ENCODE assay signal across 9 mouse cellular contexts in genomic region chr11:116672595-116672994, GRCm38 (mm10). TPM values are rescaled to one million over a fixed set of nuclear protein-coding genes. Genes with fewer than 3 reads are reported as not detected.
DNase-seq lines count a peak whose midpoint lies in the region; ATAC-seq lines count a peak whose summit lies in the region.
"Had no signal": no experiment of that assay in that cellular context is flagged by ENCODE, and none has a peak within 500 bp of the region (broad histone marks: within the 10 kb centered on the region; RNA-seq: fewer than 3 reads in every experiment).

No protein-coding gene starts in this region.

- H3K9me3 ChIP-seq in heart, embryonic 12.5 days (replicated peaks), result no peaks in the 10 kb centered on the region
- no peaks in the 10 kb centered on the region for H3K9me3 ChIP-seq in hindbrain, embryonic 13.5 days
- no peaks in the 10 kb centered on the region for H3K9me3 ChIP-seq in midbrain, embryonic 13.5 days

- DNase-seq in heart, postnatal 4 days, result no peak
- peak; percentile 58 for DNase-seq in adipocyte (ENCODE audit: low spot score)
- no peak for DNase-seq in left cerebral cortex, postnatal 36 days (ENCODE audit: low spot score in 2 of 2)
- DNase-seq in left cerebral cortex, postnatal 10 days (ENCODE audit: extremely low spot score in 1 of 2, low spot score in 2 of 2), result no peak
- DNase-seq in adrenal gland, postnatal 36 days, result no peak

- WGBS in heart, embryonic 12.5 days, result 18% methylated on average over 7 of the region's 7 CpGs
- WGBS in hindbrain, embryonic 13.5 days, result 16% methylated on average over 7 of the region's 7 CpGs
- WGBS in midbrain, embryonic 13.5 days, result 24% methylated on average over 7 of the region's 7 CpGs

- intact Hi-C loops in left cerebral cortex, postnatal 36 days (cut with DNase I), result no loop called here
- intact Hi-C loops in left cerebral cortex, postnatal 10 days (cut with DNase I), result no loop called here

- 0 out of 2 replicates have a peak overlapping the region, but pooled peaks have one; percentile 63 for H3K27ac ChIP-seq in heart, embryonic 12.5 days (ENCODE audit: poor library complexity, severe bottlenecking)
- H3K27ac ChIP-seq in hindbrain, embryonic 13.5 days, result no peak overlapping the region
- no peak overlapping the region for H3K27ac ChIP-seq in midbrain, embryonic 13.5 days

- H3K4me2 ChIP-seq in heart, embryonic 12.5 days, result peak overlapping the region; percentile 91
- peak overlapping the region; percentile 94 for H3K4me2 ChIP-seq in hindbrain, embryonic 13.5 days
- peak overlapping the region; percentile 91 for H3K4me2 ChIP-seq in midbrain, embryonic 13.5 days (replicated peaks)

- H3K4me3 ChIP-seq in heart, embryonic 12.5 days, result peak overlapping the region; percentile 70
- peak overlapping the region; percentile 84 for H3K4me3 ChIP-seq in hindbrain, embryonic 13.5 days
- H3K4me3 ChIP-seq in midbrain, embryonic 13.5 days (replicated peaks), result peak overlapping the region; percentile 82

- peaks cover 42% of the 10 kb centered on the region for H3K4me1 ChIP-seq in heart, embryonic 12.5 days (replicated peaks)
- H3K4me1 ChIP-seq in hindbrain, embryonic 13.5 days (replicated peaks), result peaks cover 60% of the 10 kb centered on the region
- peaks cover 44% of the 10 kb centered on the region for H3K4me1 ChIP-seq in midbrain, embryonic 13.5 days (replicated peaks)

- H3K36me3 ChIP-seq in heart, embryonic 12.5 days, result peaks cover 50% of the 10 kb centered on the region
- H3K36me3 ChIP-seq in hindbrain, embryonic 13.5 days, result peaks cover 47% of the 10 kb centered on the region
- peaks cover 48% of the 10 kb centered on the region for H3K36me3 ChIP-seq in midbrain, embryonic 13.5 days

- peak overlapping the region; percentile 92 for H3K9ac ChIP-seq in heart, embryonic 12.5 days
- peak overlapping the region; percentile 89 for H3K9ac ChIP-seq in hindbrain, embryonic 13.5 days
- peak overlapping the region; percentile 81 for H3K9ac ChIP-seq in midbrain, embryonic 13.5 days (replicated peaks)

- 0 out of 2 replicates have a peak, but pooled peaks cover 6% of the 10 kb centered on the region for H3K27me3 ChIP-seq in heart, embryonic 12.5 days (replicated peaks)
- no peaks in the 10 kb centered on the region for H3K27me3 ChIP-seq in hindbrain, embryonic 13.5 days
- no peaks in the 10 kb centered on the region for H3K27me3 ChIP-seq in midbrain, embryonic 13.5 days

- no peak for ATAC-seq in heart, embryonic 12.5 days (ENCODE audit: insufficient number of reproducible peaks, low FRiP score)
- no peak for ATAC-seq in hindbrain, embryonic 13.5 days (ENCODE audit: low FRiP score)
- ATAC-seq in midbrain, embryonic 13.5 days, result no peak

RNA-seq across cellular contexts. Expression of gene Cygb, which starts 18.5 kb away (rescaled TPM):
- polyA plus RNA-seq in heart, embryonic 12.5 days (2016; fragmentation: Nextera tagmentation; extraction: Ambion mirVana), result 1.3 and 1.4 TPM in 2 replicates
- 10 to 100 TPM; 46.2 to 57.9 TPM for total RNA-seq in heart, postnatal 4 days (2021)
- polyA plus RNA-seq in hindbrain, embryonic 13.5 days (2015; fragmentation: Nextera tagmentation; extraction: Ambion mirVana), result 16.4 and 18.1 TPM in 2 replicates
- polyA plus RNA-seq in midbrain, embryonic 13.5 days (2015; fragmentation: Nextera tagmentation; extraction: Ambion mirVana), result 8.8 TPM in 2 replicates
- 10 to 100 TPM; 44.2 TPM for total RNA-seq in left cerebral cortex, postnatal 36 days (2021)
- 10 to 100 TPM; 22.8 to 27.4 TPM for total RNA-seq in left cerebral cortex, postnatal 10 days (2021)
- 10 to 100 TPM; 25.0 to 36.5 TPM for total RNA-seq in adrenal gland, postnatal 36 days (2021)
- total RNA-seq: monocyte, adult 5-6 weeks had no signal

RNA-seq across cellular contexts. Expression of gene Prcd, which starts 19.3 kb away (rescaled TPM):
- 0.73 TPM in 1 of 2 replicates, not detected in the other for polyA plus RNA-seq in heart, embryonic 12.5 days (2016; fragmentation: Nextera tagmentation; extraction: Ambion mirVana)
- total RNA-seq in heart, postnatal 4 days (2021), result 1 to 10 TPM; 1.1 to 1.5 TPM
- 1.2 and 1.4 TPM in 2 replicates for polyA plus RNA-seq in hindbrain, embryonic 13.5 days (2015; fragmentation: Nextera tagmentation; extraction: Ambion mirVana)
- polyA plus RNA-seq in midbrain, embryonic 13.5 days (2015; fragmentation: Nextera tagmentation; extraction: Ambion mirVana), result 1.0 and 1.2 TPM in 2 replicates
- 1 to 10 TPM; 4.3 to 6.2 TPM for total RNA-seq in left cerebral cortex, postnatal 36 days (2021)
- total RNA-seq in left cerebral cortex, postnatal 10 days (2021), result 1 to 10 TPM; 1.7 to 3.3 TPM
- total RNA-seq in adrenal gland, postnatal 36 days (2021), result 10 to 100 TPM in 1 of 2 experiments, 1 to 10 TPM in 1; 9.6 to 14.1 TPM
- total RNA-seq: monocyte, adult 5-6 weeks had no signal

RNA-seq across cellular contexts. Expression of gene Rhbdf2, which starts 45.8 kb away (rescaled TPM):
- polyA plus RNA-seq in heart, embryonic 12.5 days (2016; fragmentation: Nextera tagmentation; extraction: Ambion mirVana), result 7.5 and 8.1 TPM in 2 replicates
- 10 to 100 TPM; 16.4 to 17.5 TPM for total RNA-seq in heart, postnatal 4 days (2021)
- 1.8 and 2.1 TPM in 2 replicates for polyA plus RNA-seq in hindbrain, embryonic 13.5 days (2015; fragmentation: Nextera tagmentation; extraction: Ambion mirVana)
- 0.76 and 0.77 TPM in 2 replicates for polyA plus RNA-seq in midbrain, embryonic 13.5 days (2015; fragmentation: Nextera tagmentation; extraction: Ambion mirVana)
- total RNA-seq in left cerebral cortex, postnatal 36 days (2021), result 1 to 10 TPM in 1 of 2 experiments, under 1 TPM in 1; 0.84 to 1.9 TPM
- total RNA-seq in left cerebral cortex, postnatal 10 days (2021), result 1 to 10 TPM in 1 of 2 experiments, under 1 TPM in 1; 0.95 to 1.1 TPM
- total RNA-seq in adrenal gland, postnatal 36 days (2021), result 10 to 100 TPM; 12.5 to 17.5 TPM

Comparison
In these comparisons a context has a peak if more than half of its experiments do, and no peak if none do; other contexts are left out.
1. RNA of gene Rhbdf2, which starts 45.8 kb away (total RNA-seq): 12.5 to 17.5 TPM in adrenal gland, postnatal 36 days and 16.4 to 17.5 TPM in heart, postnatal 4 days; 0.84 to 1.9 TPM in left cerebral cortex, postnatal 36 days and 0.95 to 1.1 TPM in left cerebral cortex, postnatal 10 days; every median in the first group is over 4 times any median in the second.
2. Peak in every context shown above with its lines, with median percentiles within 50 percentile points of each other: H3K4me2 ChIP-seq, H3K4me3 ChIP-seq and H3K9ac ChIP-seq.